Mouse (Mus musculus) ES-Bruce4 (cell line): Measurements from ENCODE around the gene Ppara. TPM values are rescaled to one million over a fixed set of nuclear protein-coding genes. Genes with fewer than 3 reads are reported as not detected.

Experiments
- H3K27ac ChIP-seq: 2 replicates; pipeline ENCODE4 v1.5.1; 2012; ENCODE audit warnings: low read length, inconsistent platforms; ENCODE audit not compliant: insufficient read depth
- H3K27me3 ChIP-seq: 2 replicates; pipeline ENCODE4 v1.6.1; 2012; ENCODE audit warnings: mild to moderate bottlenecking, low read length, inconsistent platforms; ENCODE audit not compliant: control insufficient read depth, poor library complexity, insufficient read depth, severe bottlenecking
- H3K36me3 ChIP-seq: 2 replicates; pipeline ENCODE4 v1.6.1; 2012; ENCODE audit warnings: inconsistent platforms, mild to moderate bottlenecking, low read length, moderate library complexity; ENCODE audit not compliant: control insufficient read depth, poor library complexity, insufficient read depth, severe bottlenecking
- H3K4me1 ChIP-seq: one replicate; pipeline ENCODE4 v1.8.1; 2011; ENCODE audit warnings: low read length; ENCODE audit not compliant: control insufficient read depth, insufficient read depth
- H3K4me3 ChIP-seq: 2 replicates; pipeline ENCODE4 v1.5.1; 2011; ENCODE audit warnings: low read depth, mild to moderate bottlenecking, low read length
- H3K9ac ChIP-seq: 2 replicates; pipeline ENCODE4 v1.6.1; 2012; ENCODE audit warnings: low read depth, mild to moderate bottlenecking, inconsistent platforms; ENCODE audit not compliant: poor library complexity, severe bottlenecking
- H3K9me3 ChIP-seq: replicated peaks from 2 replicates; pipeline ENCODE4 v1.6.1; 2012; ENCODE audit warnings: mild to moderate bottlenecking, low read length, inconsistent platforms; ENCODE audit not compliant: control insufficient read depth, poor library complexity, insufficient read depth, severe bottlenecking
- CTCF ChIP-seq: IDR thresholded peaks from one replicate; pipeline ENCODE4 v1.8.1; 2011; ENCODE audit warnings: low read depth, low read length
- EP300 ChIP-seq: IDR thresholded peaks from 2 replicates; pipeline ENCODE4 v1.6.1; 2011; ENCODE audit warnings: low read depth, low read length; ENCODE audit not compliant: insufficient read depth
- POLR2A ChIP-seq: IDR thresholded peaks from one replicate; pipeline ENCODE4 v1.8.1; 2011; ENCODE audit warnings: low read length; ENCODE audit not compliant: insufficient read depth
- polyA plus RNA-seq: library from polyadenylated mRNA; stranded (reverse); fragments of >200 nt; gene quantifications from 2 replicates; pipeline ENCODE4 v1.2.4, GENCODE M21; 2011; ENCODE audit warnings: low read depth; ENCODE audit not compliant: missing spikeins, insufficient read depth, insufficient read length

Gene Ppara
- polyA plus RNA-seq, 1 experiment: 0.28 TPM

DNA sequence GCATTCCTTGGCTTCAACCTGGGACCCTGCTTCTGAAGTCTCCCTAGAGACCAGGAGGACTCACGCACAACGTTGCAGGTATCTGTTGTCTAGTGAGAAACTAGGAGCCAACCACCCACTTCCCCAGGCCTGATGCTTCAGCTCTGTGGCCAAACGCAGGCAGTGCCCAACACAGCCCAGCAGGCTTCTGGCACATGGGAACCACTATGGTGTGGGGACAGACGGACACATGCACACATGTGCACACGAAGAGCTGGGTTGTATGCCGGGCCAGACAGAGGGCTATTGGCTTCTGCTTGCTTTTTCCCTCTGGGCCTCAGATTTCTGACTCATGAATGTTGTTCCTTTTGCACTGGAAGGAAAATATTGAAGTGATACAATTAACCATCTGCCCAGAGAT is 44.7 kb upstream of the Ppara start:
- Histone ChIP-seq H3K9me3 (no peaks in the 10 kb centered on the region), H3K27me3 (no peaks in the 10 kb centered on the region), H3K27ac (no peak overlapping the region), H3K9ac (no peak overlapping the region), H3K4me3 (no peak overlapping the region), H3K4me1 (no peaks in the 10 kb centered on the region), H3K36me3 (no peaks in the 10 kb centered on the region)
- TF ChIP-seq EP300 (no peak), POLR2A (no peak), CTCF (no peak)

DNA sequence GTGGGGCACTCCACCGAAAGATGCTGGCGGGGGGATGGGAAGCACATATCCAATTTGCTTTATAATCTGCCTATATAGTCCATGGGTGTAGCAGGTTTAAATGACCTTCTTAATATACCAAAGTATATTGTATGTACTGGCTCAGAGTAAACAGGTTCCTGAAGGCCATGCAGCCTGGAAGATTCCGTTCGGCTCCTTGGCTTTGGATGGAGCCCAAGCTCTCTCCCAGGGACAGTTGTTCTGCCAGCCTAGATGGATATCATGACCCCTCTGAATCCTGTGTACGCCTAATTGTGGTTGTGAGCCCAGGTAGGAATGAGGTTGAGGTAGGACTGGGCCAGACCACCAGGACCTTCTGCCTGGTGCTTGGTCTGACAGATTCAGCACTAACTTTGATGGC is 43.9 kb upstream of the Ppara start:
- Histone ChIP-seq H3K4me1 (no peaks in the 10 kb centered on the region), H3K27ac (no peak overlapping the region), H3K4me3 (no peak overlapping the region), H3K9me3 (no peaks in the 10 kb centered on the region), H3K27me3 (no peaks in the 10 kb centered on the region), H3K9ac (no peak overlapping the region), H3K36me3 (no peaks in the 10 kb centered on the region)
- no peak for TF ChIP-seq POLR2A
- TF ChIP-seq EP300: no peak
- no peak for TF ChIP-seq CTCF

DNA sequence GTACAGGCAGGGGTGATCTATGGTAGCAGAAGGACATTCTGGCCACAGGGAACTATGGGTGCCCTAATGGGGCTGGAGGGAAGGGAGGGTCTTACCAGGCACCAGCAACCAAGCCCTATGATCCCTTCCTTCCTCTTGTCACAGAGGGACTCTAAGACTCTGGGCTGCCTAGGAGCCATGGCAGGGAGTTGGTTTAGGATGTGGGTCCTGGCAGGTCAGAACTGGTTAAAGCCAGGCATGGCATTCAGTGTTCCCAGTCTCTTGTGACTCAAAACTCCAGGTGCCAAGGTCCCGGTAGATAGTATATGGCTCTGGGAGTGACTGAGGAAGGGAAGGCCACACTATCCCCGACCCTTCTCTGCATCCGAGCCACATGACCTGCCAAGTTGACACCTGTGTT is 41.7 kb upstream of the Ppara start:
- Histone ChIP-seq H3K27me3 (no peaks in the 10 kb centered on the region), H3K27ac (no peak overlapping the region), H3K36me3 (no peaks in the 10 kb centered on the region), H3K4me3 (no peak overlapping the region), H3K4me1 (no peaks in the 10 kb centered on the region), H3K9me3 (no peaks in the 10 kb centered on the region), H3K9ac (no peak overlapping the region)
- TF ChIP-seq CTCF (no peak), POLR2A (no peak), EP300 (no peak)

DNA sequence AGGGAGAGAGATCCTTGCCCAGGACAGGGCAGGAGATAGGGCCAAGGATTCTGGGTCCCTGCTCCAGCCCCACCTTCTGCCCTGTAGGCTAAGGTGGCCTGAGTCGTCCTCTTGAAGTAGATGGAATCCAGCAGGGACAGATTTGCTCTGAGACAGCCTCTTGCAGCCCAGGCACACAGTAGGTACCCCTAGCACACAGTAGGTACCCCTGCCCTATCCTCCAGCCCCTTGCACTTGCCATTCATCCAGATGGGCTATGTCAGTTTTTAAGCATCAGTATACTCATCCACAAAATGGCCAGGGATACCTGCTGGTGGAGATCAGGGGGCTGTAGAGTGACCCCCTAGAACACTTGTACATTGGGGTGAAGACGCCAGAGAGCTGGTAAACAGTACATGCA is 41.0 kb upstream of the Ppara start:
- TF ChIP-seq CTCF (no peak), POLR2A (no peak), EP300 (no peak)
- H3K27ac ChIP-seq: no peak overlapping the region
- H3K4me3 ChIP-seq: no peak overlapping the region
- H3K36me3 ChIP-seq: no peaks in the 10 kb centered on the region
- H3K9ac ChIP-seq: no peak overlapping the region
- H3K4me1 ChIP-seq: no peaks in the 10 kb centered on the region
- no peaks in the 10 kb centered on the region for H3K9me3 ChIP-seq
- no peaks in the 10 kb centered on the region for H3K27me3 ChIP-seq

DNA sequence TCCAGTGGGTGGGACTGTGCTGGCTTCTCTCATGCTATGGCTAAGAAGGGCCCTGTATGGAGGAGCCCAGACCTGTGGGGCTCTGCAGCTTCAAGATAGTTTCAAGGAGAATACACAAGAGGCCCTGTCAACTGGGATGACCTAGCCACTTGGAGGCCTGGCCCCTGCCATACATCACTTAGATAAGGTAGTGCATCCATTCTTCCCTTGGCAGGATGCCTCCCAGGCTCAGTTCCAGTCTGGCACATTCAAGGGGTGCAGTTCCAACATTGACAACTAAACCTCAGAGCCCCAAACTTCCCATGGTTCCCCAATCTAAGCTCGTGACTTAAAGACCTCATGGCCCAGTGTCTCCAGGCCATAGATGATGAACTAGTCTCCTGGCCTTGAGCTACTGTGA is 40.4 kb upstream of the Ppara start:
- no peaks in the 10 kb centered on the region for H3K9me3 ChIP-seq
- no peaks in the 10 kb centered on the region for H3K4me1 ChIP-seq
- H3K27ac ChIP-seq: no peak overlapping the region
- no peaks in the 10 kb centered on the region for H3K27me3 ChIP-seq
- no peak overlapping the region for H3K9ac ChIP-seq
- TF ChIP-seq CTCF: no peak
- no peak for TF ChIP-seq POLR2A
- TF ChIP-seq EP300: no peak
- H3K4me3 ChIP-seq: no peak overlapping the region
- no peaks in the 10 kb centered on the region for H3K36me3 ChIP-seq

DNA sequence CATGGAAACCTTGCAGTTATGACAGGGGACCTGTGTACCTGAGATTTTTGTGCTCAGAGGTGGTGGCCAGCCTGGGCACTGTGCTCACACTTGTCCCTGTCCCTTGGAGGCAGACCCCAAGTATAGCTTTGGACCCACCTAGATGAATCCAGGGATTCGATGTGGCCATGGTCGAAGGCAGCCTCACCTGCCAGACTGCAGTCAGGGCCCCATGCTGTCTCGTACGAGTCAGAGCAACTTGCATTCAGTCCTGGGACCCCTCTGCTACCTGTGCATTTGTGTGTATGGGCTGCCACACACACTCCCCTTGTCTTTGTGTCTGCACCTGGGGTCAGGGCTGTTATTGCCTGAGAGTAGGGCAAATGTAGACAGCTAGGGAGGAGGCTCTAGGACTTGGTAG is 39.5 kb upstream of the Ppara start:
- Histone ChIP-seq H3K27me3 (no peaks in the 10 kb centered on the region), H3K4me3 (no peak overlapping the region), H3K4me1 (no peaks in the 10 kb centered on the region), H3K9ac (no peak overlapping the region), H3K9me3 (no peaks in the 10 kb centered on the region), H3K36me3 (no peaks in the 10 kb centered on the region), H3K27ac (no peak overlapping the region)
- TF ChIP-seq POLR2A: no peak
- no peak for TF ChIP-seq CTCF
- no peak for TF ChIP-seq EP300
